ENCODE assay signal across 11 mouse cellular contexts in genomic region chr10:119161820-119162382, GRCm38 (mm10).
DNase-seq lines count a peak whose midpoint lies in the region; ATAC-seq and TF ChIP-seq lines count a peak whose summit lies in the region.
"Had no signal": no experiment of that assay in that cellular context is flagged by ENCODE, and none has a peak within 500 bp of the region (broad histone marks: within the 10 kb centered on the region; RNA-seq: fewer than 3 reads in every experiment).

No protein-coding gene starts in this region.

- H3K9ac ChIP-seq in kidney, embryonic 15.5 days: no peak overlapping the region
- H3K9ac ChIP-seq in hindbrain, postnatal 0 days (replicated peaks; ENCODE audit: low read length): no peak overlapping the region

- H3K27ac ChIP-seq in kidney, adult 2 months (ENCODE audit: insufficient read depth, low read depth, low read length): no peak overlapping the region
- no peak overlapping the region for H3K27ac ChIP-seq in kidney, embryonic 15.5 days
- no peak overlapping the region for H3K27ac ChIP-seq in hindbrain, postnatal 0 days

- no peak for TF ChIP-seq POLR2A in kidney, adult 2 months (IDR thresholded peaks at IDR 0.05; ENCODE audit: low read depth, low read length)

- no peaks in the 10 kb centered on the region for H3K36me3 ChIP-seq in kidney, adult 2 months (ENCODE audit: control insufficient read depth, insufficient read depth, low read length)
- H3K36me3 ChIP-seq in kidney, embryonic 15.5 days: no peaks in the 10 kb centered on the region
- no peaks in the 10 kb centered on the region for H3K36me3 ChIP-seq in hindbrain, postnatal 0 days (ENCODE audit: insufficient read depth, low read length)

- DNase-seq in cerebellum, adult 9-10 months: peak; percentile 2
- no peak for DNase-seq in cerebellum, postnatal 4 days (ENCODE audit: low spot score in 2 of 2)
- DNase-seq in kidney, adult 2 months: peak; percentile 47
- DNase-seq in NIH3T3 (ENCODE audit: low read depth): peak; percentile 82
- peak; percentile 34 for DNase-seq in hindbrain, postnatal 0 days (ENCODE audit: low spot score)
- DNase-seq: cerebellum, postnatal 36 days; lung, postnatal 4 days had no signal

- 0 out of 2 replicates have a peak, but pooled peaks have one; percentile 14 for TF ChIP-seq CTCF in kidney, adult 2 months (conservative IDR thresholded peaks at IDR 0.05; ENCODE audit: insufficient read depth, insufficient read length, low read depth, low read length)
- TF ChIP-seq CTCF in hindbrain, postnatal 0 days (IDR thresholded peaks at IDR 0.05; ENCODE audit: low read depth): peak; percentile 43

- H3K4me3 ChIP-seq in kidney, adult 2 months (ENCODE audit: insufficient read depth, low read depth, low read length): no peak overlapping the region
- H3K4me3 ChIP-seq in kidney, embryonic 15.5 days (replicated peaks): no peak overlapping the region
- H3K4me3 ChIP-seq in hindbrain, postnatal 0 days (ENCODE audit: low read length): no peak overlapping the region

- no peak overlapping the region for H3K4me2 ChIP-seq in kidney, embryonic 15.5 days
- H3K4me2 ChIP-seq in hindbrain, postnatal 0 days (ENCODE audit: low read depth, low read length): peak overlapping the region; percentile 19; the same call in 1 of the 2 replicates

- H3K27me3 ChIP-seq in kidney, adult 2 months (replicated peaks; ENCODE audit: control insufficient read depth, insufficient read depth, low read length): no peaks in the 10 kb centered on the region
- no peaks in the 10 kb centered on the region; the same call in 1 of the 2 replicates for H3K27me3 ChIP-seq in kidney, embryonic 15.5 days
- H3K27me3 ChIP-seq in hindbrain, postnatal 0 days (ENCODE audit: insufficient read depth, low read length): no peaks in the 10 kb centered on the region

- WGBS in kidney, adult 2 months: 39% methylated on average over 8 of the region's 8 CpGs
- 66% methylated on average over 8 of the region's 8 CpGs for WGBS in kidney, embryonic 15.5 days
- 37% methylated on average over 8 of the region's 8 CpGs for WGBS in hindbrain, postnatal 0 days

- no peak for ATAC-seq in kidney, embryonic 15.5 days (replicated peaks; ENCODE audit: low FRiP score)
- ATAC-seq in hindbrain, postnatal 0 days: no peak
- ATAC-seq in CD4-positive, CD25-positive, alpha-beta regulatory T cell, adult 4 months: no peak
- no peak for ATAC-seq in monocyte, adult 5-6 weeks (replicated peaks; ENCODE audit: insufficient number of reproducible peaks, low FRiP score, low TSS enrichment, poor library complexity, severe bottlenecking)
- ATAC-seq: Patski had no signal

- H3K4me1 ChIP-seq in kidney, adult 2 months (ENCODE audit: control insufficient read depth, insufficient read depth, low read length): no peaks in the 10 kb centered on the region
- H3K4me1 ChIP-seq in kidney, embryonic 15.5 days: no peaks in the 10 kb centered on the region
- no peaks in the 10 kb centered on the region for H3K4me1 ChIP-seq in hindbrain, postnatal 0 days (ENCODE audit: insufficient read depth, low read length)

- no peaks in the 10 kb centered on the region for H3K9me3 ChIP-seq in kidney, embryonic 15.5 days (replicated peaks)
- no peaks in the 10 kb centered on the region for H3K9me3 ChIP-seq in hindbrain, postnatal 0 days (ENCODE audit: low read length)

Comparison
In these comparisons a context has a peak if more than half of its experiments do, and no peak if none do; other contexts are left out.
1. DNase-seq: peak in cerebellum, adult 9-10 months (single experiment), kidney, adult 2 months (single experiment), NIH3T3 (single experiment) and hindbrain, postnatal 0 days (single experiment); none in cerebellum, postnatal 4 days (0 of 2).